Mouse (Mus musculus): Measurements from ENCODE around the gene A2ml1. TPM values are rescaled to one million over a fixed set of nuclear protein-coding genes. Genes with fewer than 3 reads are reported as not detected.

A2ml1 gene
- total and polyA plus RNA-seq, 2 experiments from 2014 or later: 3.9 to 14.2 TPM

DNA sequence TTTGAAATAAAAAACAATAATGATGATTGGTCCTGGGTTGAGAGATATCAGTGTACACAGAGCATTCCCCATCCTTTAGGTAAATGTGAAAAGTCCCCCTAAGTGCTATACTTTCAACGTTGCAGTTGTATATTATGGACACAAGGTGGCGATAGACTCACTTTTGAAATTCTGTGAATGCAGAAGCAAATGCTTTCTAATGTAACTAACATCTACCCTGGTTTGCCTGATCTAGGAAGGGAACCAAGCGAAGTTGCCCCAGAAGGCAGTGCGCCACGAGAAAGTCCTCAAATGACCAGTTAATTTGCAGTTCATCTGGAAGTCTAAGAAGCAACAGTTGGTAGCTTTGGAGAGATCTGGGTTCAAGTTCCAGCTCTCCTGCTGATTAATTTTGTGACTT, 23.1 kb upstream of the A2ml1 start:
- Histone ChIP-seq H3K27ac (ENCODE audit: low read depth, low read length) (no peak overlapping the region), H3K4me2 (ENCODE audit: low read depth) (no peak overlapping the region), H3K9ac (no peak overlapping the region), H3K4me3 (ENCODE audit: low read depth, low read length) (no peak overlapping the region), H3K27me3 (ENCODE audit: insufficient read depth, low read length) (no peaks in the 10 kb centered on the region), H3K9me3 (ENCODE audit: low read length) (no peaks in the 10 kb centered on the region), H3K36me3 (ENCODE audit: insufficient read depth) (no peaks in the 10 kb centered on the region), H3K4me1 (ENCODE audit: insufficient read depth) (no peaks in the 10 kb centered on the region)
- peak; percentile 77 for TF ChIP-seq CTCF (IDR thresholded peaks at IDR 0.05; ENCODE audit: low read depth)
- DNase-seq: peak; percentile 58
- WGBS: 46% methylated on average over 5 of the region's 5 CpGs
- ATAC-seq: peak; percentile 38; the same call in 1 of the 2 replicates

DNA sequence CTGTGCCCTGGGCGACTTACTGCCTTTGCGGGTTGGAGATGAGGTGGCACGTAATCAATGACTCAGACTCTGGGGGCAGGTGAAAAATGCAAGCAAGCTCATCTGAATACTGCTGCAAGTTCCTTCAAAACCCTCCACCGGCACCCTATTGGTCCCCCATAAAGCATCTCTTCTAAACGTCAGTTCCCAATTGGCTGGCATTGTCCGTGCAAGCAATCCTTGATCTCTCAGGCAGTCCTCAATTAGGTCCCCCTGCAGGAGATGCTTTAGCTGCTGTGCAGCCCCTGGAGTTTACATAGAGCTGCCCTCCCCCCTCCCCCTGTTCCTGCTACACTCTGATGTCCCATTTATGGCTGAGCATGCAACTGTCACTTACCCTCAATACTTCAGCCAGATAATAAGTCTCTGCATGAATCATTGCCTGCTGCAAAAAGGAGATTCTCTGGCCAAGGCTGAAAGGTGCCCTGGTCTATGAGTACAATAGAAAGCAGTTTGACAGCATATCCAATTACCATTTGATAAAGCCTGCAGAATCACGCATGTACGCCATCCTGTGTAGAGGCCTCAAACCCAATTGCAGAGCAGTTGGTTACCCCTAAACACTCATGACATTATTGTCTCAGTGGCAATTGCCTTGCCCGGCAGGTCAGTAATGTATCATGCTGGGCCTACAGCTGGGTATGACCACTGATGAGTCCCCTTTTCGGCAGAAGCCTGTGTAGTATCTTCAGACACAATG, 21.2 kb upstream of the A2ml1 start:
- no peaks in the 10 kb centered on the region for H3K9me3 ChIP-seq (ENCODE audit: low read length)
- peak overlapping the region; percentile 34 for H3K4me2 ChIP-seq (ENCODE audit: low read depth)
- no peaks in the 10 kb centered on the region for H3K4me1 ChIP-seq (ENCODE audit: insufficient read depth)
- H3K9ac ChIP-seq: no peak overlapping the region
- ATAC-seq: peak; percentile 88
- no peaks in the 10 kb centered on the region for H3K36me3 ChIP-seq (ENCODE audit: insufficient read depth)
- H3K27me3 ChIP-seq (ENCODE audit: insufficient read depth, low read length): no peaks in the 10 kb centered on the region
- 43% methylated on average over 10 of the region's 10 CpGs for WGBS
- H3K4me3 ChIP-seq (ENCODE audit: low read depth, low read length): 0 out of 2 replicates have a peak overlapping the region, but pooled peaks have one; percentile 7
- DNase-seq: peak; percentile 43
- no peak for TF ChIP-seq CTCF (IDR thresholded peaks at IDR 0.05; ENCODE audit: low read depth)
- H3K27ac ChIP-seq (ENCODE audit: low read depth, low read length): no peak overlapping the region

DNA sequence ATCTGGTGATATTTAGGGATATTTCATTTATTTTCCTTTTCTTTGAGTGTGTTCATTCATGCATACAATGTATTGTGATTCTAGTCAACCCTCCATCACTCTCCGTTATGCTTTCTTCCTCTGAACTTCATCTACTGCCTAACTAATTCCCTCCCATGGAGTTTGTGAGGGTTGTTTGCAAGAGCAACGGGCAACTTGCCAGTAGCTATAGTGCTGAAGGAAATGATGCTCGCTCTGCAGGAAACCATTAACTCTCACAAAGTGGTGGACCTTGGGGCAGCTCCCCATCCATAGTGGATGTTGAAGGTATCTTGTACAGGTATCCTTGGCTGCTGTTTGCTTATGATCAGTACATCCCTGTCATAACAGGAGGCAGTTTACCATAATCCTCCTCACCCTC, 20.6 kb upstream of the A2ml1 start:
- TF ChIP-seq CTCF (IDR thresholded peaks at IDR 0.05; ENCODE audit: low read depth): no peak
- Histone ChIP-seq H3K36me3 (ENCODE audit: insufficient read depth) (no peaks in the 10 kb centered on the region), H3K9me3 (ENCODE audit: low read length) (no peaks in the 10 kb centered on the region), H3K27me3 (ENCODE audit: insufficient read depth, low read length) (no peaks in the 10 kb centered on the region), H3K4me1 (ENCODE audit: insufficient read depth) (0 out of 2 replicates have a peak, but pooled peaks cover 2% of the 10 kb centered on the region), H3K4me3 (ENCODE audit: low read depth, low read length) (0 out of 2 replicates have a peak overlapping the region, but pooled peaks have one; percentile 7), H3K9ac (no peak overlapping the region), H3K27ac (ENCODE audit: low read depth, low read length) (no peak overlapping the region), H3K4me2 (ENCODE audit: low read depth) (peak overlapping the region; percentile 34)
- 26% methylated on average over 3 of the region's 3 CpGs for WGBS
- no peak for DNase-seq
- no peak for ATAC-seq

DNA sequence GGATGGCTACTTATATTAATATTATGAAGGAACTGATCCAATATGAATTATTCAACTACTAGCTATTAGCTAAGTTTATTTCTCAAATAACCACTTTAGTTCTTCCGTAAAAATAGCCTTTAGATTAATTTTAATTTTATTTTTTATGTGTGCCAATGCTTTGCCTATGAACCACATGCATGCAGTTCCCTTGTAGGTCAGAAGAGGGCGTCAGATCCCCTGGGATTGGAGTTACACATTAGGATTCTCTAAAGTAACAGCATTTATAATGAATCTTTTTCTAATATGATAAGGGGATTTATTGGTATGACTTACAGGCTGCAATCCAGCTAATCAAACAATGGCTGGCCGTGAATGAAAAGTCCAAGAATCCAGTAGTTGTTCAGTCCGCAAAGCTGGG, 18.1 kb upstream of the A2ml1 start:
- H3K27me3 ChIP-seq (ENCODE audit: insufficient read depth, low read length): no peaks in the 10 kb centered on the region
- 64% methylated on average over 4 of the region's 4 CpGs for WGBS
- H3K4me1 ChIP-seq (ENCODE audit: insufficient read depth): 0 out of 2 replicates have a peak, but pooled peaks cover 3% of the 10 kb centered on the region
- TF ChIP-seq CTCF (IDR thresholded peaks at IDR 0.05; ENCODE audit: low read depth): peak; percentile 47; the same call in 1 of the 2 replicates
- H3K27ac ChIP-seq (ENCODE audit: low read depth, low read length): no peak overlapping the region
- no peaks in the 10 kb centered on the region for H3K9me3 ChIP-seq (ENCODE audit: low read length)
- no peak overlapping the region for H3K4me2 ChIP-seq (ENCODE audit: low read depth)
- no peak overlapping the region for H3K4me3 ChIP-seq (ENCODE audit: low read depth, low read length)
- no peaks in the 10 kb centered on the region for H3K36me3 ChIP-seq (ENCODE audit: insufficient read depth)
- no peak overlapping the region for H3K9ac ChIP-seq
- ATAC-seq (no peak), DNase-seq (no peak)

DNA sequence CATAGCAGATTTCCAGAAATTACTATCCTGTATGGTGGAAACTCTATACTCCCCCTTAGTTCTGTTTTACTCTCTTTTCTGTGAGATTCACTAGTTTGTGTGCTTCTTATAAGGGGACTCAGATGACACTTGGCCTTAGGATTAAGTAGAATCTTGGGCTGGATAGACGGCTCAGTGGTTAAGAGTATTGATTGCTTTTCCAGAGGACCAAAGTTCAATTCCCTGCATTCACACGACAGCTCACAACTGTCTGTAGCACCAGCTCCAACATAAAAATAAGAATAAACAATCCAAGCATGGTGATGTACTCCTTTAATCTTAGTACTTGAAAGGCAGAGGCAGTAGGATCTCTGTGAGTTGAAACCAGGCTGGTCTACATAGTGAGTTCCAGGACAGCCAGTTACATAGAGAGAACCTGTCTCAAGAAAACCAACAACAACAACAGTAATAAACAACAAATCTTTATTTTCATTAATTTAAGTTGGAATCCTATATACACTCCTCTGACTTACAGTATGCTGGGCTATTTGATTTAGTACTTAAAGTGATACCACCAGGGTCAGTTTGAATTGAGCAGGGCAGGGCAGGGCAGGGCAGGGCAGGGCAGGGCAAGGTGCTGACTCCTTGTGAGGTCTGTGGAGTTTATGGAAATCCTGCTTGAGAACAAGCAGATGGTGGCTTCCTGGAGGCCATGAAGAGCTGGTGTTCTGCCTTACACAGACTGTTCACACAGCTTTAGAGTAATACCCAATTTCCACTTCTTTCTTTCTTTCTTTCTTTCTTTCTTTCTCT, 17.0 kb upstream of the A2ml1 start:
- 80% methylated on average over 2 of the region's 2 CpGs for WGBS
- Histone ChIP-seq H3K4me3 (ENCODE audit: low read depth, low read length) (no peak overlapping the region), H3K36me3 (ENCODE audit: insufficient read depth) (no peaks in the 10 kb centered on the region), H3K27ac (ENCODE audit: low read depth, low read length) (no peak overlapping the region), H3K9me3 (ENCODE audit: low read length) (no peaks in the 10 kb centered on the region), H3K9ac (no peak overlapping the region), H3K4me1 (ENCODE audit: insufficient read depth) (0 out of 2 replicates have a peak, but pooled peaks cover 3% of the 10 kb centered on the region), H3K27me3 (ENCODE audit: insufficient read depth, low read length) (no peaks in the 10 kb centered on the region), H3K4me2 (ENCODE audit: low read depth) (no peak overlapping the region)
- no peak for ATAC-seq
- no peak for DNase-seq
- no peak for TF ChIP-seq CTCF (IDR thresholded peaks at IDR 0.05; ENCODE audit: low read depth)

DNA sequence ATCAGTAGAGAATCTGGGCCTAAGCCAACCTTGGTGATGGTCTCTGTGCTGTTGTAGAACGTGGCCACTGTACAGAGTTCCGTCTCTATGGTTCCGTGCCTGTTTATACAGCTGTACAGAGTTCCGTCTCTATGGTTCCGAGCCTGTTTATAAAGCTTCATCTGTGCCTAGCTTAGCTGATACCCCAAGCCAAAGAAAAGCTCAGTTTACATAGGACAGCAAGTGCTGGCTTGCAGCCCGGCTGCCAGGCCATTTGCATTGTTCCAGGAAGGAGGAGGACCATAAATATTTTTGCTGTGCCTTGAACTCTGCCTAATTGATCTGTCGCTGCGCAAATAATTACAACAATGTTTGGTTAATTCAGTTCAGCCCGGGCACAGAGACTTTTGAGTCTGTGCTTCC, 15.7 kb upstream of the A2ml1 start:
- H3K36me3 ChIP-seq (ENCODE audit: insufficient read depth): no peaks in the 10 kb centered on the region
- peak overlapping the region; percentile 28 for H3K4me3 ChIP-seq (ENCODE audit: low read depth, low read length)
- 4% methylated on average over 9 of the region's 9 CpGs for WGBS
- no peak overlapping the region for H3K27ac ChIP-seq (ENCODE audit: low read depth, low read length)
- TF ChIP-seq CTCF (IDR thresholded peaks at IDR 0.05; ENCODE audit: low read depth): no peak
- no peaks in the 10 kb centered on the region for H3K9me3 ChIP-seq (ENCODE audit: low read length)
- ATAC-seq: peak; percentile 99
- no peaks in the 10 kb centered on the region for H3K27me3 ChIP-seq (ENCODE audit: insufficient read depth, low read length)
- H3K4me1 ChIP-seq (ENCODE audit: insufficient read depth): 0 out of 2 replicates have a peak, but pooled peaks cover 3% of the 10 kb centered on the region
- DNase-seq: peak; percentile 75
- H3K9ac ChIP-seq: peak overlapping the region; percentile 11
- peak overlapping the region; percentile 46 for H3K4me2 ChIP-seq (ENCODE audit: low read depth)

DNA sequence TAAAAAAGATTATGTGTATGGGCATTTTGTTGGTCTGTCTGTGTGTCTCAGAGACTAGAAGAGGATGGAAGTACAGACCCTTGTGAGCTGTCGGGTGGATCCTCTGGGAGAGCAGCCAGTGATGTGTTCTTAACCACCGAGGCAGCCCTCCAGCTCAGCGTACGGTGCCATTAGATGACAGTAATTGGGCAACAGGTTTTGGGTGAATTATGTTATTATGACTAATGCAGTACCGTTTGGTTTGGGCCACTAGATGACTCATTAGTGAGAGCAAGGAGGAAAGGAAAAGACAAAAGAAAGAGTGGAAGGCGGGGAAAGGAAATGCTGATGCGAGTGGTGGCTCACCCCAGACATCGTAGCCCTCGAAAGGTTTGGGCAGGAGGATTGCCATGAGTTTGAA, 13.2 kb upstream of the A2ml1 start:
- H3K9ac ChIP-seq: no peak overlapping the region
- no peak overlapping the region for H3K27ac ChIP-seq (ENCODE audit: low read depth, low read length)
- ATAC-seq: no peak
- no peaks in the 10 kb centered on the region for H3K36me3 ChIP-seq (ENCODE audit: insufficient read depth)
- DNase-seq: no peak
- H3K4me1 ChIP-seq (ENCODE audit: insufficient read depth): 0 out of 2 replicates have a peak, but pooled peaks cover 3% of the 10 kb centered on the region
- H3K27me3 ChIP-seq (ENCODE audit: insufficient read depth, low read length): no peaks in the 10 kb centered on the region
- no peaks in the 10 kb centered on the region for H3K9me3 ChIP-seq (ENCODE audit: low read length)
- no peak for TF ChIP-seq CTCF (IDR thresholded peaks at IDR 0.05; ENCODE audit: low read depth)
- H3K4me3 ChIP-seq (ENCODE audit: low read depth, low read length): no peak overlapping the region
- WGBS: 76% methylated on average over 9 of the region's 9 CpGs
- no peak overlapping the region for H3K4me2 ChIP-seq (ENCODE audit: low read depth)
